Mouse (Mus musculus) heart, adult 8-10 months (tissue): Measurements from ENCODE around the gene Vmn2r58. TPM values are rescaled to one million over a fixed set of nuclear protein-coding genes. Genes with fewer than 3 reads are reported as not detected.
"Not testable (repeated sequence)": the region's sequence is repeated elsewhere in the genome, so short reads cannot be mapped to it uniquely, and the experiment has no call there.

Experiments used
- DNase-seq: peaks from one replicate; pipeline ENCODE4 v3.0.0; 2022; ENCODE audit warnings: low spot score
- total RNA-seq, 4 experiments: library from RNA; stranded (reverse); gene quantifications; 2 replicates each; pipeline ENCODE4 v1.2.4; 2022

Gene Vmn2r58
- not detected for total RNA-seq

DNA sequence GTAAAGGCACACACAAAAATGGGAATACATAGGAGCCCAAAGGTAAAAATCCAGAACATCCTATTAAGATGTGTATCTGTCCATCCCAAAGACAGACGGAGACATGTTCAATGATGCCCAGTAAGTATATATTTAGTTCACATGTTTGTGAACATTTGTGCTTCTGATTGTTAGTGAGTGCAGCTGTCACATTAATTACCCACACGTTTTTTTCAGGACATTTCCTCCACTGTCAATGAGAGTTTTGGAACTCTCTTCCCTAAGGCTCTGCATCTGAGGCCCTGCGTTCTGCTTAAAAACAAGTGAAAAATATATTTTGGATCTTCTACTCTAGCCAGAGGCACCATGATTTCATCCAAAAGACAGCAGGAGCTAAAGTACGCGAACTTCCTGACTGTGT is at the start of gene Vmn2r58:
Gene Vmn2r58, minus strand, starts transcription at position 101 of the 400 bp plus-strand sequence.
- not testable (repeated sequence) for DNase-seq

Other genes starting within 250 kb of the Vmn2r58 start
- gene Zfp788, start 239.5 kb downstream of the Vmn2r58 start, total RNA-seq = 10 to 100 TPM in 2 of 4 experiments, 1 to 10 TPM in 2; 8.3 to 10.3 (median 9.7) TPM
- not detected for gene Vmn2r59, start 186.3 kb upstream of the Vmn2r58 start, total RNA-seq
- not detected for gene Vmn2r60, start 235.1 kb upstream of the Vmn2r58 start, total RNA-seq